Mouse (Mus musculus) ovary, postnatal 14 days (tissue): ENCODE results near the gene Elk4.

Source experiments
- DNase-seq: peaks from one replicate; pipeline ENCODE4 v3.0.0; 2022; ENCODE audit warnings: low spot score

The Elk4 gene

DNA sequence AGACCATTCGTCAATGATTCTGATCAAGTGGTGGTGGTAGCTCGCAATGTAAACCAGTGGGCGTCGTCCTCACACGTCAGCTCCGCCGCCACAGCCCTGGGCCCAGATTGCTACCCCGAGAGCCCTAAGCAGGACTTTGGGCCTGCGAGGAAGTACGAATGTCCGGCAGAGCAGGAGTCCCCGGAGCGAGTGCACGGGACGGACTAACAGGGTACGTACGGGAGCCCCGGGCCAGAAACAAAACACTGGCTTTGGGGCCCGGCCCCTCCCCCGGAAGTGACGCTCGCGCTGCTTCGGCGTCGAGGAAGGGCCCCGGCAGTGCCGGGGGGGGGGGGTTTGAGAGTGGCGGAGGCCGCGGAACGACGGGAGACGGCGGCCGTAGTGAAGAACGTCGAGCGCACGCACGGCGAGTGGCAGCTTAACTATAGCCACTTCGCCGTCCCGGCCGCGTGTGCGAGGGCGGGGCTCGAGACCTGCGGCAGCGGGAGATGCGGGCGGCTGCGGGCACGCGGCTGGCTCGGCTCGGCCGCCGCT, at the start of gene Elk4:
Elk4 (plus strand) TSS at position 326 of the 534 bp plus-strand sequence.
- DNase-seq = peak; percentile 86

DNA sequence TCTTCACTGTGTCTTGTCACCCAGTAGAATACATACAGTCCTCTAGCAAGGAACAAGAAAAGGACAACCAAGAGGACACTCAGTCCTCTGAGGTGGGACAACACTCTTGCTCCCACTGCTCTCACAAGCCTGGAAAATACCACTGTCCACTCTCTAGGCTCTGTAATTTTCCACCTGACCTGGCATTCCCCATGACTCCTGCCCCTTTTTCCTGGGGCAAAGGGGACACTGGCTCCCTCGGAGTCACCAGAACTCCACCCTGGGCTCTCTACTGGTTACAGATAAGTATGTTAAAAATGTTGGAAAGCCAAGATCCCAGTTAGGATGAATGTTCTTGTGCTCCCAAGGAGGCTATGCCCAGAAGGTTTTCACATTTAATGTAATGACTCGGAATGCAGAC, 46.4 kb upstream of the Elk4 start:
- no peak for DNase-seq

DNA sequence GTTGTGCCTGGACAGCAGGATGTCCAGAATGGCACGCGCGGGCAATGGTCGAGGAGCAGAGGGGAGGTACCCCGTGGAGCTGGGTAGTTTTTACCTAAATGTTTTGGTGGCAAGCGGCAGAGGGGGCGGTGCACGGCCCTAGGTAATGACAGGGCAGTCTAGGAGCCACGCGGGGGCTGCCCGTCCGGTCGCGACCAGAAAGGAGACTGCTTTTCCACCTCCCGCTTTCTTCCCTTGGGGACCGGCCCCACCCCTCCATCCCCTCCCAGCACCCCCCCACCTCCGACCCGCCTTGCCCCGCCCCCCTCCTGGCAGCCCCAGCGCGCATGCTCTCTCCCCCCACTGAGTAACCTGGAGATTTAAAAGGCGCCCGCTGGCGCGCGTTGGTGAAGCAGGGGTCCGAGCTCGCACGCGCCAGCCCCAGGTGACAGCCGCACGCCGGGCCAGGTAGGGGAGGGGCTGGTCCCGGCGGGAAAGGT, 44.8 kb upstream of the Elk4 start, which contains the start of gene Slc45a3:
Slc45a3 (plus strand) TSS at position 362 of the 479 bp plus-strand sequence.
- DNase-seq = no peak

DNA sequence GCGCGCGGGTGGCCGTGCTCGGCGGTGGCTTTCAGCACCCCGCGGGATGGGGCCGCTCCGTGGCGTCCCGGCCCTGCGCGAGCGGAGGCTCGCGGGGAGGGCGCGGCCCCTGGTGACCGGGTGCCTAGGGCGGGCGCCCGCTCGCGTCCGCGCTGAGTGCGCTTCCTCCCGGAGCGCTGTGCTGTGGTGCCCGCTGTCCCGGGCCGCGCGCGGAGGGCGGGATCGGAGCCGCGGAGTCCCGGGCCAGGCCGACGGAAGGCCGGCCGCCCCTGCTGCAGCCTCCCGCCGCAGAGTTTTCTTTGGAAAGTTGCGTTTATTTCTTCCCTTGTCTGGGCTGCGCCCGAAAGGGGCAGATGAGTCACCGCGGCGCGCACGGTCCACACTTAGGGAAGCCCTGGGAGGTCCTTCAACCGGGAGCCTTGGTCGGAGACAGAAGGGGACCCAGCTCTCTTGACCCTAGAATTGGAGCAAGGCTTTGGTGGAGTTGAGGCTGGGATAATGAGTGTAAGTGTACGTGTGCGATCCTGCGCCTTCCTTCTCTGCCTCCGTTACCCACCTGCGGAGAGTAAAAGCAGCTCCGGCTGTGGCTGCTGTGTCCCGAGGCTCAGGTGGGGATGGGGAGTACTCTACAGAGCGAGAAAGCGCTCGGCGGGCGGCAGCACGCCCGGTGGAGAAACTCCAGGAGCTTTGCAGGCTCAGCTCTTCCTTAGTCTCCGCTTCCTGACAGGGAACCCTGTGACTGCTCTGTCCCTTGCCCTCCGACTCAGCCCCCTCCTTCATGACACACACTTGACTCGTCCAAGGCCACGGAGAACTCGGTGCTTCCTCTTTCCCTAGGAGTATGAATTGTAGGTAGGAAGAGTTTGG, 44.1 kb upstream of the Elk4 start:
- no peak for DNase-seq

DNA sequence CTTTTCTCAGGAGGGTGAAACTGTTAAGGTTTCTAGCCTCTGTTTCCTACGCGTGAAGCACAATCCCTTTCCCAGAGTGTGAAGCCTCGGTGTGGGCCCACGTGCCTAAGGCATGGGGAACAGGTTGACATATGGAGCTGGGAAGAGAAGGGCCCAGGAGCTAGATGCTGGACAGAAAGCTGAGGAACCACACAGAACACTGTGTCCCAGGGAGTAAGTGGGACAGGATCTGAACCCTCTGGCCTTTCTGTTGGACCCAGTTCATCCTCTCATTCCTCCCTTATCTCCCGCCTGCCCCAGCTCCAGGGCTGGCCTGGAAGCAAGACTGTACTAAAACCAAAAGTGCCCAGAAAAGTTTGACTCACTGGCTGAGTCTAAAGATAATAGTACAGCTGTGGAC, 43.3 kb upstream of the Elk4 start:
- DNase-seq = no peak

DNA sequence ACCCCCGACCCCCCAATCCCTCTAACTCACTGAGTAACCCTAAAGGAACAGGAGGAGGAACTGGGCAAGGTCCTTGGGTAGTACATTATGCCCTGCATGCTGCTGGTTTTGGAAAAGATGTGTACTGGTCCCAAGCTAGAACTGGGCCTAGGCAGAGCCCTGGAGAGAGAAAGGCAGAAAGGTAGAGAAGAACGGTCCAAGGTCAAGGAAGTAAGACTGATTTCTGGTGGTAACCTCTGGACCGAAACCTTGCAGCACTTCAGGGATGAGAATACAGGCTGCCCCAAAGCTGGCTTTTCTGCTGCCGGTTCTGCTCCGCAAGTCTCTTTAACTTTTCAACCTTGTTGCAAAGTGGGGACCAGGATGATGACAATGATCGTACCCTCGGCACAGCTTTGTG, 42.8 kb upstream of the Elk4 start:
- no peak for DNase-seq

DNA sequence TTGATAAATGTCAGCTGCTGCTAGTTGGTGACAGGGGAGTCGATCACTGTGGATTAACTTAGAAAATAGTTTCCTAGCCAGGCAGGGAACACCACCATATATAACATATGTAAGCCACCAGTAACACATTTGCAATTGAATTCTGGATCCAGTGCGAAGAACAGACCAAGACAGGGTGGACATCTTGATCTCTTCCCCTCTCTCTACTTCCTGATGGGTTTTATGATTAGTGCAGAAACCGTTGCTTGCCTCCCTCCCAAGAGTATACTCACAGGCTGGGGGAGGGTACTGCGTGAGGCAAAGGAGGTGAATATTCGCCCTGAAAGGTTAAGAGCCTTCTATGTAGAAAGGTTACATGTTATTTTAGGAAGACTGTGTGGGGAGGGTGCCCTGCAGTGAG, 41.6 kb upstream of the Elk4 start:
- DNase-seq = no peak

DNA sequence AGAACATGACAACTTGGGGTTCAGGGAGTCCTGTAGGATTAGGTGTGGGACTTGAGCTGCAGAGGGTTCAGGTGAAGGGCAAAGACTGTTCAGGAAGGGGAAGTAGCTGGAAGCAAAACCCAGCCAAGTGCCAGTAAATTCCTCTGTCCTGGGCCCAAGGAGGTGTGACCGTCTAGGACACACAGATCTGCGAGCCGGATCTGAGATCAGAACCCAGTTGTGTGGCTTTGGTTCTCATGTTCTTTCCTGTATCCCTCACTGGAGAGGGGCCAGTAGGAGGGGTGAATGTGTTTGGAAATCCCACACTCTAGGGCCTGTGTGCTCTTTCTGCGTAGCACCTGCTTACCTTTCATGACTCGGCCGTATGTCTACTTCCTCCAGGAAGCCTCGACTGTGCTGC, 40.1 kb upstream of the Elk4 start:
- DNase-seq = no peak

DNA sequence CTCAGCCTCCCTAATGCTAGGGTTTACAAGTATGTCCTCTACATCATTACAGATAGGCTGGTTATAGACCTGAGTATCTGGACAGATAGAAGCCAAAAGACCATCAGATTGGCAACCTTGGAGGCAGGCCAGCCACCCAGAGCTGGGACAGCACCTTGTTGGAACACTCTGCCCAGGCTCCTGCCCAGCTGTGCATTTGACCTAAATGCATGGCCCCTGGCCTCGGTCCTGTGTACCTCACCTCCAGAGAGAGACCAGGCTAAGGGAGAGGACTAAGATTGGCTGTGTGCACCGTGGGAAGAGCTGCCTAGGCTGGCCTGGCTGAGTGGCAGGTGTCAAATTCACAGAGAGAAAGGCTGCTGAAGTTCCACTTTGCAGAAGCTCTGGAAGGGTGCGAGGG, 38.9 kb upstream of the Elk4 start:
- DNase-seq = no peak

DNA sequence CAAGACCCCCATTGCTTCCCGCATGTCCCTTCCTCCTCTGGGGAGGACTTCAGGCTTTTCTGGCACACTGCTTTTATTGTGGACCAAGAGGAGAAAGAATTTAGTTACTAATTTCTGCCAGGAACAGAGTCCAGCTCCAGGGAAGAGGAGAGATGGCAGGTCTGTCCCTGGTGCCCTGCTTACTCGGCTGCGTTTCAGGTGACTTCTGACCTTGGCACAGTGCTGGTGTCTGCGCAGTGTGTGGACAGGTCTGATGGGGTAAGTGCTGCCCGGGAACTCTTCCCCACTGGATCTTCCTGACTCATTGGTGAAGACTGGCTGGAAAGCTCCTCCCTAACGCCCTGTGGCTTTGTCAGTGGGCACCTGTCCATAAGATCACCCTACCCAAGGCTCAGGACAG, 38.4 kb upstream of the Elk4 start:
- no peak for DNase-seq

DNA sequence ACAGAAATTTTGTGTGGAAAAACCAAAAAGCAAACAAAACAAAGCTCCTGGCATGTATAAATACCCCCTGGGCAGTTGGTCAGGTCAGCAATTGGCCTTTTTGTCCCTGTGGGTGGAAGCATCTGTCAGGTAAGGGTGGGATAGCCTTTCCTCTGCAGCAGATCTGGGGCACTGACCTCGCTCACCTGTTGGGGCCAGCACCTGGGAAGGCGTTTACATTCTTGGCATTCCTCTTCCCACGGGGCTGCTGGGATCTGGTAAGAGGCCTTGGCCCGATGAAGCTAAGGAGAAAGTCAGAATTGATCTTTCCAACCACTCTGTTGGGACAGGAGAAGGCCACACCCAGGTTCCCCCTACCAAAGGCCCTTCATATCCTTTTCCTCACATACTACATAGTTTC, 37.6 kb upstream of the Elk4 start:
- DNase-seq = no peak

DNA sequence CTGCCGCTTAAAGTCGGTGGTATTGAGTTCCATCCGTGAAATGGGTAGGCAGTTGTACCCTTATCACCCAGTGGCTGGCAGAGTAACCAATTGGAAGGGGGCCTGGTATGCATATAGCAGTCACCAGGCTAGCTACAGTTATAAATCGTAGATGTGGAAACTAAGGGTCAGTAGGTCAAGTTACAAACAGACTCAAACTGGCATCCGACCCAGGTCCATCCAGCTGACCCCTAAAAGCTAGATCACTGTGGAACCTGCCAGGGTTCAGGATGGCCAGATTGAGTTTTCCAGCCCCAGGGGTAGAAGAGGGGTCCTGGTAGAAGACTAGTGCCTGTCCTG, 37.1 kb upstream of the Elk4 start:
- DNase-seq = no peak

DNA sequence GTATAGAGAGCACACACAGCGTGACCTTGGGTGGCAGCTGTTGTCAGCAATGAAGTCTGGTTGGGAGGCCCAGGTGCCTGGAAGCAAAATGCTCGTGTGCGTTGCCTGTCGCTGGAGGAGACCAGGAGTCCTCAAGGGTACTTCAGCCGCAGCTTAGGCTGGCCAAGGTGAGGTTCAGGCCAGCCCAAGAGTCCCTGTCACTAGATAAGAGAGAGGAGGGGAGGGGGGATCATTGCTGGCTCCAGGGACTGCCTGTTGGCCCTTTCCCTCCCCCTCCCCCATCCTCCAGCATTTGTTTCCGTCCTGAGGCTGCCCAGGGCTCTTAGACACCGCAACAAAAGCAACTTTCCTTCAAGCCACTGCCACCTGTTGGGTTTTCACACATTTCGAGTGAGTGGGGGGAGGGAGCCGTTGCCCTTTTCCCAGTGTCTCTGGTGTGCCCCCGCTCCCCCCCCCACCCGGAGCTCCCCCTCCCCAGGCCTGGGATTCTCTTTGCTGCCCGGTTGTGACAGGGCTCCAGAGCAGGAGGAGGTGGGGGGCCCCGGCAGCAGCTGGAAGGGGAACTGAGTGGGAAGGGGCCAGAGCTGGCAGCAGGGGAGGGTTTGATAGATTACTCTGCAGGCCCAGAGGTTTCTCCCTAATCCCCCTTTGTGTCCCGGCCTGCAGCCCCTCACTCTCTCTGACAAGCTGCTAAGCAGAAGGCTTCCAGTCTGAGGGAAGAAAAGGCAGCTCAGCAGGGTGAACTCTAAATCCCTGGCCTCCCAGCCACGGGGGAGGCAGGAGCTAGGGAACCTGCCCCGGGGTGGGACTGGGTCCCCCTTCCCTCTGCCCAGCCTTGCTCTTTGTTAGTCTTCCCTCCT, 36.5 kb upstream of the Elk4 start:
- DNase-seq = no peak

DNA sequence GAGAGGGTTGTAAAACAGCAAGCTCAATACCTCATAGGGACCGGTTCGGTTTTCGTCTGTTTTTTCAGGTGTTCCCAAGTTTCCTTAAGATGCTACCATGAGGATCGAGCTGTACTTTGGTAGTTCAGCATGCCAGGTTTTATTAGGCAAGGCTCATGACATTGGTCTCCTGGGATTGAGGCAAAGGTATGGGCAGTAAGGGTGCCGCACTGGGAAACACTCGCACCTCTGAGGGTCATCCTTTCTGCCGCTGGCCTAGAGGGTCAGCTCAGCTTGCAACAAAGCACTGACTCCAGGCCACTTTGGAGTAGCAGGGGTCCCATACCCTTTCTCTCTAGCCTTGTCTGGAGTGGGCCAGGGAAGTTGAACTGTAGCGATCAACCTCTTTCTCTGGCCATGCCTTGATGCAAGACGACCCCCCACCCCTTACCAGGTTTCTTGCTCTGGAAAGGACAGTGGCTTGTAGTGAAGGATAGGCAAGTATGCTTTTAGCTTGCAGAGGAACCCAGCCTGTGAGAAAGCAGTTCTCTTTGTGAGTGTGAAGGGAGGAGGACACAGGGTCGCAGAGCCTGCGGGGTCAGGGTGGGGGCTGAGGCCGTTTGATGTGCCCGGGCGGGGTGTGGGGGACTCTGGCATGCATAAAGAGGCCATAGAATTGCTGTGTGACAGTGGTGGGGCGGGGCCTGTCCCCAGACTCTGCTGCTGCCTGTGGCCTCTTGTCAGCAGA, 35.5 kb upstream of the Elk4 start:
- no peak for DNase-seq

DNA sequence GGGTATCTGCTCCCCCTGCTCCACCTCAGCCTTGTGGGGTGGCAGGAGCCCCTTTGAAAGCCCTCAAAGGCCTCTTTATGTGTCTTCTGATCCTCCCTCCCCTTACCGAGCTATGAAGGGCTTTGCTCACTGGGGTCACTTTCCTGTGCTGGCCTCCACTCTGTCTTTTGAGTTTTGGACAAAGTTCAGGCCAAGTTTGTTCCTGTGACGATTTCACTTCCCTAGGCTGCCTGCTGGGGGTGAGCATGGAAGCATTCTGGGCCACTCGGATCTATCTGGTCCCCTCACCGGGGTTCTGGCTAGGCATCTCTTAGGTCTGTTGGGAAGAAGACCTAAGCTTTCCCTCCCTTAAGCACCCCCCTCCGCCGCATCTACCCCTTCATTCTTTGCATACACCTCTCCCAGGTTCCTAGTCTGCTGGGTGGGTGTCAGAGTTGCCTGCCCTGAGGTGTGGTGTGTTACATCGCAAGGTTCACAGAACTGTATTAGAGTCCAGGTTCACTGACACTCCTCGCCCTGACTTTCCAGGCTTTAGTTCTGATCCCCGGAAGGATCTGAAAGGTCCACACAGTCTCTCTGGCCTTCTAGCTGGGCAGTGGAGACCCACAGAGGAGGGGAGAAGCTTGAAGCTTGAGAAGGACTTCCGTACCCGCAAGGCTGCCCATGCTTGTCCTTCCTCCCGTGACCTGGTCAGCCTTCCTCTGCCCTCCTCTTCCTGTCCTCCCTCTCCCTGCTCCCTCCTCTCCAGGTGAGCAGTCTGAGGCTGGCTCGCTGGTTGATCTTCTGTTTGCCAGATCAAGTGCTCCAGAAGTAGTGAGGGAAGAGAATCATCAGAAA, 34.7 kb upstream of the Elk4 start:
- DNase-seq = no peak

DNA sequence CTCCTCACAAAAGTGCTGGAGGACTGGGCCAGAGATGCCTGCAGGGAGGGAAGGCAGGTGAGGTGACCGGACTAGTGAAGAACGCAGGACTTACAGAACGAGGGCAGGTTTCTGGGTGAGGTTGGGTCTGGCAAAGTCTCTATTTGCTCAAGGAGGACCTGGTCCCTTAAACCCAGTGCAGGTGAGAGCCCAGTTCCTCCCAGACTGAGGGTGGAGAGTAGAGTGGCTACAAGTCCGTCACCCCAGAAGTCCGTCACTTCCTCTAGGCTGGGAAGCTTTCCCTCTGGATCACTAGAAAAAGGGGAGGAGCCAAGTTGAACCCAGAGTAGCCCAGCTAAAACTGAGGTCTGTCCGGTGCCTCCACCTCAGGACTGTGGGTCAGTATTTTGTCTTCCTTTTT, 33.4 kb upstream of the Elk4 start:
- DNase-seq = no peak

DNA sequence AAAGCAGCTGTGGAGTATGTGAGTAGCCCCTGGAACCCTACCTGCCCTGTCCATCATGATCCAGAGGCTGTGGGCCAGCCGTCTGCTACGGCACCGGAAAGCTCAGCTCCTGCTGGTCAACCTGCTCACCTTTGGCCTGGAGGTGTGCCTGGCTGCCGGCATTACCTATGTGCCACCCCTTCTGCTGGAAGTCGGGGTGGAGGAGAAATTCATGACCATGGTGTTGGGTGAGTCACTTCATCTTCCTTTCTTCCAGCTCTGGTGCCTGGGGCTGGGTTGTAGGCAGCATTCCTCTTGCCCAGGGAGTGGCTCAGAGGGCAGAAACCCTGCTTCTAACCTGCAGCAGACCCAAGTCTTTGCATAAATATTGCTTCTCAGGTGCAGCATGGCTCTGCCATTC, 30.5 kb upstream of the Elk4 start:
- no peak for DNase-seq

DNA sequence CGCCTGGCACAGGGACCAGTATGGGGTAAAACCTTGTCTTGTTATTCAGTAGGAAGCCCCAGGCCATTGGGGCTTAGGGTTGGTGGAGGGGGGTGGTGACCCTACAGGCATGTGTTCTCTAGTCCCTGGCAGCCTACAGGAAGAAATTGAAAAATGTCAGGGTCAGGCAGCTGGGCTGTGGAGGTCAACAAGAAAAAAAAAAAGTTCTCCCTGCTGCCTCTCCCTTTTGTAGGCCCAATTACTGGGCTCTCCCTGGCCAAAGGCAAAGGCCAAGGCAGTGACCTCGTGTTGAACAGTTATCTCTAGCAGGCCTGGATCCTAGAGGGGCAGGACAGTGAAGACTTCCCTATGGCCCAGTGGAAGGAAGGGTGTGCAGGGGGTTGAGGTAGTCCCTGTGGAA, 26.9 kb upstream of the Elk4 start:
- DNase-seq = no peak

DNA sequence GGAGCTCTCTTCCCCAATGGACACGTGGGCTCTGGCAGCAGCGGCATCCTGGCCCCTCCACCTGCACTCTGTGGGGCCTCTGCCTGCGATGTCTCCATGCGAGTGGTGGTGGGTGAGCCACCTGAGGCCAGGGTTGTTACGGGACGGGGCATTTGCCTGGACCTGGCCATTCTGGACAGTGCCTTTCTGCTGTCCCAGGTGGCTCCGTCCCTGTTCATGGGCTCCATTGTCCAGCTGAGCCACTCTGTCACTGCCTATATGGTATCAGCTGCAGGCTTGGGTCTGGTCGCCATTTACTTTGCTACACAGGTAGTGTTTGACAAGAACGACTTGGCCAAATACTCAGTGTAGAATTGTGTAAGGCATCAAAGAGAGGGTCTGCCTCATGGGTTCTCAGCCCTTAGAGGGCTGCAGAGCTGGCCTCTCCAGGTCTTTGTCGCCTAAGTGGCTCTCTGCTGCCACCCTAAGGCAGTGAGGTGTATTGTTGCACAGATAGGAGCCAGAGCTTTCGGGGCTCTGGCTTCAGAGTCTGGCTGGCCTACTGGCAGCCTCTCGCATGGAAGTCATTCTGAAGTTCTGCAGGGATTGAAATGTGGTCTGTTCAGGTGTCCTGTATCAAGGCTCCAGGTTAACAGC, 25.9 kb upstream of the Elk4 start:
- DNase-seq = peak; percentile 70

DNA sequence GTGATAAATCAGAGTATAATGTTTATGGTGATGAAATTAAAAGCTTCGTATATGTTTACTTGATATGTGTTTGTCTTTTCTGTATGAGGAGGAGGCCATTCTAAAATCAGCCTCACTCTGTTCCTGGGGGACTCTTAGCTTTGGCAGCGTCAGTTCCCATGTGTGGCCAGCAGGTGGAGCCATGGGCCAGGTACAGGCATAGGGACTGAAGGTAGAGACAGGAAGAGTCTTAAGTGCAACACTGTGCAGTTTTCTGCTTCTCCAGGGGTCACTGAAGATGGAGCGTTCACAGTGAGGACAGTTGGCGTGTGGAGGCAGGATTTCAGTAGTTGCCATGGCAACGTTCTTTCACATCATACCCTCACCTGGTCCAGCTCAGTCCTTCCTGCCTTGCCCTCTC, 24.5 kb upstream of the Elk4 start:
- peak; percentile 74 for DNase-seq

DNA sequence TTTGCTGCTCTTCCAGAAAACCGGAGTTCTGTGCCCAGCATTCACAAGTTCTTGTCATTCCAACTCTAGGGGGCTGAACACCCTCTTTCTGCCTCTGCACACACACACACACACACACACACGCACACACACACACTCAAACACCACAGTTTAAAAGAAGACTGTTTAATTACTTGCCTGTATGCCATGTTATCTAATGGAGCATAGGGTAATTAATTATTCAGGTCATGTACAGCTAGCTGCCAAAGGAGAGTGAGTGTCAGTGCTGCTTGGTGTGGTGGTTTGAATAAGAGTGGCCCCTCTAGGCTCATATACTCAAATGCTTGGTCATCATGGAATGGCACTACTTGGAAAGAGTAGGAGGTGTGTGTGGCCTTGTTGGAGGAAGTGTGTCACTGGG, 23.6 kb upstream of the Elk4 start:
- DNase-seq = no peak
